Mouse (Mus musculus) B cell, adult 2 months (primary cell): ENCODE measurements around the gene Pank4.

ENCODE experiments used
- DNase-seq, 2 experiments: peaks; one replicate each; pipeline ENCODE4 v3.0.0; 2022

Pank4 gene

DNA sequence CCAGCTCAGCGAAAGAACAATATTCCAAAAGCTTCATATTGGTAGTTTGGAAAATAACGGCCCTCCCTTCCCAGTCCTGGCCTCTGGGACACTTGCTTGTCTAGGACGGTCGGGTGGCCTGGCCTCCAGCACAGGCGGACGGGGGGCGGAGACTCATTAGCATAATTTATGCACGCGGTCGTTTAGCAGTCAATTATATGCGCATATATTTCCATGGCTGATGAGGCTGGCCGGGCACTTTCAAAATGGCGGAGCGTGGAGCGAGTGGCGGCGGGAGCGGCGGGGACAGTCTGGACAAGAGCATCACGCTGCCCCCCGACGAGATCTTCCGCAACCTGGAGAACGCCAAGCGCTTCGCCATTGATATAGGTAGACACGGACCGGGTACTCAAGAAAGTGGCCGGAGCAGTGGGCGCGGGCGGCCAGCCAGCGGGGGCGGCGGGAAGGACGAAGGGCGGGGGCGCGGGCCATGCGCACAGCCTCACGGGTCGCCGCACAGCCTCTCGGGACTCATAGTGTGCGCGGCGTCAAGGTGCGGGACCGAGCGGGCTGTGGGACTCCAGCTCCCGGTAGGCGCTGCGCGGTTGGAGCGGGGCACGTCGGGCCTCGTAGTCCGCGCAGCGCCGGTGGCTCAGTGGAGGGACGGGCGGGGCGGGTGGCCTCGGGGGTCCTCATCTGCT lies at the start of gene Pank4:
Pank4 (plus strand) TSS at position 223 of the 680 bp plus-strand sequence.
- peak; percentile 91 to 93 for DNase-seq

DNA sequence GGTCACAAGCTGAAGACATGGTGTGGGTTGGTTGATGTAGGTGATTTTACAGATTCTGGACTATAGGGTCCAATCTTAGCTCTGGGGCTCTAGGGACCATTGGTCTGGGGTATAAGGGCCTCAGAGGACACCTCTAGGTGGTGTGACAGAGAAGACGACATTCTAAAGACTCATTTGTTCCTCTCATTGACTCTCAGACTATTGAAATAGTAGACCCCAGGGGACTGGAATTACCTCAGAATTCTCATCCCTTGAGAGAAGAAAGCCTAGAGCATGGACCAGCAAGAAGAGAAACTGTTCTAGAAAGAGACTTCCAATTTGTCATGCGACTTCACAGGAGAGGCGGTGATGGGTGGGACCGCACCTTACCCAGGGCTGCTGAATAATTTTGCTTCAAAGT lies 49.7 kb upstream of the Pank4 start:
- DNase-seq = no peak

DNA sequence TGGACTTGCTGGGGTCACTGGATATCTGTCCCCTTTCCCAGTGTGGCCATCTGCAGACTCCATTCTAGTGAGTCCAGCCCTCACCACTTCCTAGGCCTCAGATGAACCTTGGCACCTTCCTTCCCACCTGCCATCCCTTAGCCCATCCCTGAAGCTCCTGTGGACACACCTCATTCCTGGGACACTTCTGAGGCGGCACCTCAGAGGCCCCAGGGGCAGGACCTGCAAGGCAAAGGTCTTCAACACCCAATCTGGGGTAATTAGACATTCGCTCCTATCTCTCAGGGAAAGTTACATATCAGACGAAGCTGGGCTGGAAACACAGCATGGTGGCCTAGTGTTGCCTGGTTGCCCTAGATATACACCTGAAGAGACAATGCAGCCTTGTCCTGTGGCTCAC lies 49.2 kb upstream of the Pank4 start:
- no peak for DNase-seq

DNA sequence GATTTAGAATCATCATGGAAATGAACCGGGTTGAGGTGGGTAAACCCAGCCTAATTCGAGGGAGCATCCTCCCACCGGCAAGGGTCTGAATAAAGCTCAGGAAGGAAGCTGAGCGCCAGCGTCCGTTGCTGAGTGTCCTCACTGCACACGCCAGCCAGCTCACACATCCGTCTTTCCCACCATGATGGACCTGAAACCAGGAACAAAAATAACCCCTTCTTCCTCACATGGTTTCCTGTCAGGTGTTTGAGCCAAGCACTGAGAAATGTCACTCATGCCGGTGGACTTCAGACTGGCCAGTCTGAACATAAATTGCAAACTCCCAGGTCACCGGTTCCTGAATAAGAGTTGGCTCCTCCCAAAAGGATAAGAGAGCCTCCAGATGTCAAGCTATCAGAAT lies 48.6 kb upstream of the Pank4 start:
- DNase-seq = no peak

DNA sequence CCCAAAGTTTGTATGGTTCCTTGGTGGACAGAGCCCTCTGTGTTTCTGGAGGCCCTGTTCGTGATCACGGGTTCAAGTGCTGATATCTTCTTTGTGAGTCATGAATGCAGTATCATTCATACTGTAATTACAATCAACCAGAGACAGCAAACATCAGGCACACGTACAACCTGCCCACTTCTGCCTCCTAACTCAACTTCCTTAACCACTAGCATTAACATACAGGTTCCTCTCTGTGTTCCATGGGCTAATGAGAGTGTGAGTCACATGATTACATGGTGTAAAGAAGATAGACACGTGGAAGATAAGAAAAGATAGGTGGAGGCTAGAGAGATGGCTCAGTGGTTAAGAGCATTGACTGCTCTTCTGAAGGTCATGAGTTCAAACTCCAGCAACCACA lies 47.3 kb upstream of the Pank4 start:
- DNase-seq = no peak

DNA sequence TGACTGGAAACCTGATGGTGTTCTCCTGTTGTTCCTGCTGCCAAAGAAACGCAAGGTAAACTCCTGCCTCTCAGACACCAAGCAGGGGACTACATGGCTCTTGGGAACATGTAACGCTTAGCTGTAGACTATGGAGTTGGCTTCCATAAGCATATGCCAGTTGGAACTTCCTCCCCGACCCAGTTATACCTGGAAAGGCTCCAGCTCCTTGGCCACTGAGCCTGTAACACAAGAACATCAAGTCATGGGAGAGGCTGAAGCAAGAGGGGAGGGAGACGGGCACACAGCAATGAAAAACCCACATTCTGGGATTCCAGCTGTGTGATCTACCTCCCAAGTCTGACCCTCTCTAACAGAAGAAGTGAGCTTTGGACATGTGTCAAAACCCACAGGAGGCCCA lies 41.6 kb upstream of the Pank4 start:
- DNase-seq = no peak

DNA sequence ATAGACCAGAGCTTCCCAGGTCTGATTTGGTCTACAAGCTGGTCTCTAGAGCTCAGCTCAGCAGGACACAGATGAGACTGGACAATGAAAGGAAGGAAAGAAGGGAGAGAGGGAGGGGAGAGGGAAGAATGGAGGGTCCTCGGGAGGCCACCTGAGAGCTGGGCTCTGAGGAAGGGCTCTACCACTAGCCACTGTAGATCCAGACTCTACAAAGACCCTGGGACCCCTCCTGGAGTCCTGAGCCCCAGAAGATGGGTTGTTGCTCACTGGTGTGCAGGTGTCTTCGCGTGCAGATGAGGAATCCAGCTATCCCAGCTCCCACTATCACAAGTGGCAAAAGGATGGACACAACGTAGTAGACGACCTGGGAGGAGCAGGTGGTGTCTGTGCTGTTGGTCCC lies 41.0 kb upstream of the Pank4 start:
- no peak for DNase-seq

DNA sequence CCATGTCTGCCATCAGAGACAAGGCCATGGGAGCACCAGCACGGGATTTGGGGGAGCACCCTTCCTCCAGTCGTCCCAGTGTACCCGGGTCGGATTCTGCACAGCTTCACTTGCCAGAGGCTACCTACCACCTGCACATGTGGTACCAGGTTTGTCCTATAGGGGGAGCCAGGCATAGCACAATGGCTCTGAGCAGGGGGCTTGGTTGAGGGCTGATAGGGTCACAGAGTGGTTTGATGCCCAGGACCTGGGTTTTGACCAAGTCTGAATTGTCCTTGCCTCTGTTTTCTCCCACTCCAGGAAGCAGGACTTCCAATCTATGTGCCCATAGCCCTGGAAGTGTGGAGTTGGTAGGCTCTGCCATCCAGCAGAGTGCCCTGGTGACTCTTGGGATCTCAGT lies 38.5 kb upstream of the Pank4 start:
- peak; percentile 80 to 82 for DNase-seq

DNA sequence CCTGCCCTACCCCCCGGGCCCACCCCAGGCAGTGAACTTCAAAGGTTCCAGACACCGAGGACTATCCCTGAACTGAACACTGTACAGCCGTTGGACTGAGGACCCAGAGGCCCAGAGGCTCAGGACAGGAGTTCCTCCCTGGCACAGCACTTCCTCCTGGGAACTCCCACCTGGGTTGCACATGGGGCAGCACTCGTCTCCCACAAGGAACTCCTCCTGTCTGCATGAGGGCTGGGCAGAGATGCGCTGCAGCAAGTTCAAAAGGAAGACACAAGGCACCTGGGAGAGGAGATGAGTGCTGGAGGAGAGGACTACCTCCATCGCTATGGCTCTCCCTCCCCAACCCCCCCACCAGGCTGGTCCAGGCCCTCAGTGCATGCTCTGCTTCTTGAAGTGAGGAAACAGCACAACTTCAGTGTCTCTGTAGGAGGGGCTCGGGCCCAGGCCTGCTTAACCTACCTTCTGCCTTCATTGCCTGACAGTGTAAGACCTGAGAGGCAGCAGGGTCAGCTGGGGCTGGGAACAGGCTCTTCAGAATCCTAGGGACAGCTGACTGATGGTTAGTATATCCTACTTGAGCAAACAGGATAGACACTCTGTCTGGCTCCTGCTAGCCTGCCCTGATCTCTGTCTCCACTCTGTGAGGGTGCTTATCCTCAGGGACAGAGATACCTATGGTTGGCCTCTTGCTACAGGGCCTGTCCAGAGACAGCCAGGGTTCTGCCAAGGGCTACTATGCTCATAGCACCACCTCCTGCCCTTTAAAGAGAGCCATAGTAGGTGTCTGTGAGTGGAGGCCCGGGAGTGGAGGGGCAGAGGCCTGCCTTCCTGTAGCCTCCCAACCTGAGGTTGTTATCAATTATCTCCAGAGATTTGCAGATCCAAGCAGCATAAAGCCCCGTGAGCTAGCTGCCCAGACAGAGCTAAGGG lies 36.7 kb upstream of the Pank4 start:
- DNase-seq = peak in 1 of 2 experiments; percentile 21

DNA sequence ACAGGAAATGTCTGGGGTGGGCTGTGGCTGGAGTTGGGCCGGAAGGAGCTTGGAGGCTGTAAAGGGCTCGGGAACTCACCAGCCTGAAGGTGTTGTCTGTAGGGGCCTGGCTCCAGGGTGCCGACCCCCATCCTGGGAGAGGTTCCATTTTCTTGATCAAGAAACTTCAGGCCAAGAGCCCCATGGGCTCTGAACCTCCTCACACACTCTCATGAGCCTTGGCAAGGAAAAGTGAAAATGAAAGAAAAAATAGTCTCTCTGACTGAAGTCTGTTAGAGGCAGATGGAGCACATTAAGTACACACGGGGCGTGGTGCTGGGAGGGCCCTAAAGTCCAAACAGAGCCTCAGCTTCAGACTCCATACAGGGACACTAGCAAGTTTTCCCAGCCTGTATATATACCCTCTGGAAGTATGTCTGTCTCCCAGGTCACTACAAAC lies 36.0 kb upstream of the Pank4 start:
- peak; percentile 58 to 59 for DNase-seq

DNA sequence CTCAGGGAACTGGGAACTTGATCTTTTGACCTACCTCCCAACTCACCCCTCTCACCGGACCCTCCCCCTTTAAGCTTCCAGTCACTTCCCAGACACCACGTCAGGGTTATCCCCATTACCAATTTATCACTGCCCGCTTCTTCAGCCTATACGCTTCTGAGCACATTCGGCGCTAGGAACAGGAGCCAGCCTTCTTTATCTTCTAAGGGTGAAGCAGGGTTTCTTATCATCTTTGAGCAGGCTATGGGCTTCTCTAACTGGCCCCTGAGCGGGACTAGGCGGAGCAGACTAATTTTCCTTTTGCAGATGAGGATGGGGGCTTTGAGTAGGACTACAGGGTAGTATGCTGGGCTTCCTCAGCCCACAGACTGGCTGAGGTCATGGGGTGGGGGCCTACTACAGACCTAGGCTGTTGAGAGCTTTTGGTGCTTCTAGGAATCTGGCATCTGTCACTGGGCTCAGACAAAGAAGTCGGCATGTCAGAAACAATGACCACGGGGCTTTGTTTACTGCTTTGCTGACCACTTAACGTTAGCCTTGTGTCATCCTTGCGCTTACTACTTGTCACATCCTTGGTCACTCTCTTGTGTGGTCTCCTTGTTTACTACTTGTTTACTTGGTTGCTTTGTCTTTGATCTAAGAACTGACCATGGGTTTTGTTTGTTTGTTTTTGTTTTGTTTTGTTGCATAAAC lies 35.4 kb upstream of the Pank4 start, which contains the start of gene Tnfrsf14:
Tnfrsf14 (minus strand) TSS at position 169 of the 693 bp plus-strand sequence.
- peak in 1 of 2 experiments; percentile 13 for DNase-seq

DNA sequence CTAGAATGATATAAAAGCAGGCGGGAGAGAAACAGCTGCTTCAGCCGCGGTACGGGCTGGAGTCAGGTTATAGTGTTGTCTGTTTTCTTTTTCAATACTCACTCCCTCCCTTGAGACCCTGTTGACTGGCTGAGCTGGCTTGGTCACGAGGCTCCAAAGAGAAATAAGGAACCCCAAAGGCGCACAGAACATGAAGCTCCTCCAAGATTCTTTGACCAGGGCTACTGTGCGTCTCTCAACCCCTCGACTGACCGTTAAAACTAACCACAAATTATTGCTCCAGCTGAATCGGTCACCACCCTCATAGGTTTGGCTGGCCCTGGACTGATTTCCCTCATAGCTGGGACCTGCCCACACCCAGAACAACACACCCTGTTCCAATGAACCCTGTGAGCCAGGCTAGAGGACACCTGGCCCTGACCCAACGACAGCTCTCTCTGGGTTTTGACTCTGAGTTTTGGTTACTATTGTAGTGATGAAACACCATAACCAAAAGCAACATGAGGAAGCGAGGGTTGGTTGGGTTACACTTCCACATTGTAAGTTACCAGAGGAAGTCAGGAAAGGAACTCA lies 34.7 kb upstream of the Pank4 start:
- DNase-seq = peak; percentile 50 to 54

DNA sequence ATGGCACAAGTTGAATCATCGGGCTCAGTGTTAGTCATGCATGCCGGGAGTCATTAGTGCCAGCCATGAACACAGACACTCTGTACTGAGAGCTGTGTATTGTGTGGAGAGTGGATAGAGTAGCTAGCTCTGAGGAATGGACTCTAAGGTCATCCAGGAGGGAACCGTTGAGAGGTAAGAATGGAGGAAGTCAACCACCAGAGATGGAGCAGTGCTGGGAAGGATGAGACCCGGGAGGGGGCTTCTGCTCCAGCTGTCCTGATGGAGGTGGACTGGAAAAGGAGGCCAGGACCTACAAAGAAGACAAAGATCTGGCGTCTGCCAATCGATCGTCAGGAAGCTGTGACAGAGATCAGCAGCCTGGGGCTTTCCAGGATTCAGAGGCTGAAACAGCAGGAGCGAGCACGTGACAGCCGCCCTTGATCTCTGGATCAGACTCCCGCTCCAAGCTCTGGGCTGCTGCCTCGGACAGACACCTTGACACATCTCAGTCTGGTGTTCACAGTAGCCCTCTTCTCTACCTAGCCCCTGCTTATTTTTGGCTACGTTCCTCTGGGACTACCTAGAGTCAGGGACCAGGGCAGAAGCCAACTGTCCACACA lies 30.5 kb upstream of the Pank4 start:
- DNase-seq = no peak

DNA sequence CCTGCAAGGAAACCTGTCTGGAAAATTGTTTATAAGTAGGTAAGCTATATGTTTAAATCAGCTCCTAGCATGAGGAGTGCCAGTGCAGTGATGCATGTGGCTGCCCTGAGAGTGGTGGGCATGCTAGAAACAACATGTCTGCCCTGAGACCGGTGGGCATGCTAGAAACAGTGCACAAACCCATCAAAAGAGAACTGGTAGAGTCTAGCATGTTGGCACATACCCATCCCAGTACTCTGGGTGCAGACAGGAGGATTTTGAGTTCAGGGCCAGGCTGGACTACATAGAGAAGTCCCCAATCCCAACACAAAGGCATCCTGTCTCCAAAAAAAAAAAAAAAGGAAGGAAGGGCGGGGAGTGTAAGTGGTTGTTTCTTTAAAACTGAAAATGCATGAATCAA lies 29.1 kb upstream of the Pank4 start:
- no peak for DNase-seq

DNA sequence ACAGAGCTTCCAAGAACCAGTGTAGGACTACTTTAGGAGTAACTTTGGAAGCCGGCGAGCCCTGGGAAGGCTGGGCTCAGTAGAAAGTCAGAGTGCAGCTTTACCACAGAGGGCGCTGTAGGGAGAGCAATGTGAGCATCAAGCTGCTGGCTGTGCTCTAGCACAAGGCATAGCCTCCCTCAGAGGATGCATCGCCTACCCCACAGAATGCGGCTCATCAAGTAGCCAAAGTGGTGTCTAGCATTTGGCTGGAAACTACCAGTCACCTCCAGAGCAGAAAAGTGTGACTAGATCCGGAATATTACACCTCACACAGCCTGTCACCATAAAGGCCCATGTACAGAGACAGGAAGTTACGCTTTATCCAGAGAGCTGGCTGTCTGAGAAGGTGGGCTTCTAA lies 28.1 kb upstream of the Pank4 start:
- DNase-seq = no peak

DNA sequence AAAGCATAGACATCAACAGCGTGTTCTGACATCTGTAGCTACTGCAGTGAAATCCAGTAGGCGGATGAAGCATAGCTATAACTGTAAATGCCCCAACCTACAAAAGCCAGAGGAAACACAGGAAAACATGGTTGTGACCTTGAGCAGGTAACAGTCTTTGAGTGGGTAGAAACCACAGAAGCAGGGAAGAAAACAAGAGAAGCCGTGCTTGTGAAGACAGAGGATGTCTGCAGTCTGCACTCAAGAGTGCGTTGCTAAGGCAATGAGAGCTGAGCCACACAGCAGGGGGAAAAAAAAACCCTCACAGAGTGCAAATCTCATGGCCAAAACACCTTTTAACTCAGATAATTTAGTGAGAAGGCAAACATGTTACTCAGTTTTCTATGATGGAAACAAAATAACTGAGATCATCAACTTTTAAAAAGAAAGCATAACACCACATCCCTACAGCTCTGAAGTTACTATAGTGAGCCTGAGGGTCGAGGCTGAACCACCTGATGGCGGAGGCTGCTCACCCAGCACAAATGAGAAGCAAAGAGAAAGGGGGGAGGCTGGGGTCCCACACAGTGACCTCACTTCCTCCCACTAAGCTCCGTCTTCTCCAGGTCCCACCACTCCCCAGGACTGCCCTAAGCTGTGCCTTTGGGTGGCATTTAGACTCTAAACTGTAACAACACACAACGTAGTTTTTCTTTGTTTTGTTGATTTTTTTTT lies 27.2 kb upstream of the Pank4 start:
- DNase-seq = no peak

DNA sequence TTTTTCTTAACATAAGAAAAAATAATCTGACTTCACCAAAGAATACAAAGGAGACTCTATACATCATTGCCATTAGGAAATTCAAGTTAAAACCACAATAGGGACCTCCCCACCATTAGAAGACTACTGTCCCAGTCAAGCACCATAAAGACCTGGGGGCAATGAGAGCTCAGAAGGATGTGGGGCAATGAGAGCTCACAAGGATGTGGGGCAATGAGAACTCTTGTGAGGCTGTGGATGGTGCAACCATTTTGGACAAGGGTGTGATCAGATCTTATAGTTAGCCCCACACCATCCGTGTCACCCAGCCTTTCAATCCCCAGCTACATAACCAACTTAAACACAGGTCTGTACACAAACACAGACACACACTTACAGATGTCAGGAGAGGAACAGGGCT lies 26.2 kb upstream of the Pank4 start:
- no peak for DNase-seq

DNA sequence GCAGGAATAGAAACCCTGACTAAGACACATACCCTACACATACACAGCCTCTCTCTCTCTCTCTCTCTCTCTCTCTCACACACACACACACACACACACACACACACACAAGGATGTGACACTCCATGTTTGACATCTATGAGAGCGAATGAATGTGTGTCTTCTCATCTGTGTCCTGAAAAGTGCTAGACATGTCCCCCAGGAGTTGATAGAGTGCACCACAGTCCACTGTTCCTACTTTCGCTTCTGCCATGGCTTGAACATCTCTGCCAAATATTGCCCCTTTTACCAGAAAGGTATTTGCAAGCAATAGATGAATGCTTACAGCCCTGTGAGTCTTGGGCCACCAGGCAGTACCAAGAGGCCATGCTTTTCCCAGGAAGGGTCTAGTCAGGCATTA lies 23.8 kb upstream of the Pank4 start:
- peak; percentile 45 to 50 for DNase-seq

DNA sequence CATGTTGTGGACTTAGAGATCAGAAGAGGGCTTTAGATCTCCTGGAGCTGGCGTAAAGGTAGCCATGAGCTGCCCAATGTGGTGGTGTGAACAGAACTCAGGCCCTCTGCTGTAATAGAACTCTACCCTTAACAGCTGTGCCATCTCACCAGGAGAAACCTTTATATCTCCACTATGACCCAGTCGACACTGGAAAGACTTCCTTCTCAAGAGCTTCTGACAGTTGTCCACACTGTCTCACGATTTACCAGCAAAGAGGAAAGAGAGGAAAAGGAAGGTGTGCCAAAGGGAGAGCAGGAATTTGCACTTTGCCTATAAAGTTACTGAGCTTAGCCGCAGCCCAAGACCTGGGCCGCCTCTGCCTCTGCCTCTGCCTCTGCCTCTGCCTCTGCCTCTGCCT lies 22.1 kb upstream of the Pank4 start:
- DNase-seq = no peak

DNA sequence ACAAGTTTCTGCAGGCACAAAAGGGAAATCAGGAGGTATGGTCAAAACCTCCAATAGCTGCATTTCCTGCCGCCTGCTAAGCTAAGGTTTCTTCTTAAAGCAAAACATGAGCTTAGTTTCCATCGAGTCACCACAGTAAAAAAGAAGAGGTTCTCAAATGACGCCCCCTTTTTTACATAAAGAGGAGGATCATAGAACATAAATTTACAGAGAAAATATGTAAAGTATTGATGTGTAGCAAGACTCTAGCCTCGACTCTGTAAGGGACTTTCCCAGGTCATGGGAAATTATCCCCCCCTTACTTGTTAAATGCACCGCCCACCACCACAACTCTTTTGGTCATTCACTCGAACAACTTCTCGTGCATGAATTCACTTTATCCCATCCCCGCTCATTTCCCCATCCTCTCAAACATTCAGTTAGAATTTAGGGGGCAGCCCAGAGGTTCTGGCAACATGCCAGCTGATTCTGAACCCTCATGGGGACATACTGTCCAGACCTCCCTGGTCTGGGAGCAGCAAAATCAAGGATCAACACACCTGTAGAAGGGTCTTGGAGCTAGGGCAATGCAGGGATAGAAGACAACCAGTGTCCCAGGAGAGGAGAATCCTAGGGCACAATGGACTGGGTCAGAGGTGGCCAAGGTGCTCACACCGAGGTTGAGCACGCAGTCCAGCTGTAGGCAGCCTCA lies 21.1 kb upstream of the Pank4 start:
- DNase-seq = peak in 1 of 2 experiments; percentile 36

DNA sequence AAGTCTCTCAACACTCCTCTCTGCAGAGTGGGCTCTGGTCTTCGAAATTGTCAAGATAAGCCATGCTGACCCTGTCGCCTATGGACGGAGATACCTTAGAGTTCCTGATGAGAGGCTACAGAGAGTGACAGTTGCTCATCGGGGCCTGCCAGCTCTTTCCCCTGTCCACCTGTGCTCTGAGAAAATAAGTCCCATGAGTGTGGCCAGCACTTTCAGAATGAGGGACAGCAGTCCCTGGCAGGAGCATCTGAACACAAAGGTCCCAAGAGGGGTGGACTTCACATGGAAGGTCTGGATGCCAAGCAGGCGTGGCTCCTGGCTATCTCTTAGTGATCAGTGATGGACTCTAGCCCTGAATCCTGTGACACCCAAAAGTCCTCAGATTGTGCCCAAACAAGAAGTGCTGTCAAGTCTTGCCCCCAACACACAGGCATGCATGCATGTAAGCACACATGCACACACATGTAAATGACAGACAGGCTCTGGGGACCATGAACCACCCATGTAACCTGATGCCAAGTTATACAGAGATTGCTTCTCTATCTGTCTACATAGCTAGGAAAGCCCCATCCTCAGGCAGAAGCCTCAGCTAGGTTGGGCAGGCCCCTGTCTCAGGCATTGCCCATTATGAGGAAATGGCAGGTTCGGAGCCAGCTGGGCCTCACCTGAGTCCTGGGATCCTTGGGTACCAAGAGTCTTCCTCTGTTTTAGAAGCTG lies 20.4 kb upstream of the Pank4 start:
- no peak for DNase-seq
